Mouse (Mus musculus) testis, adult 2 months (tissue): ENCODE data around the gene Srp14.

ENCODE experiments used
- CTCF ChIP-seq: fragments of 200-500 bp; IDR thresholded peaks from 2 replicates; pipeline ENCODE4 v1.5.1; 2012; ENCODE audit warnings: low read depth, mild to moderate bottlenecking, inconsistent platforms, low read length, moderate library complexity; ENCODE audit not compliant: control insufficient read depth, insufficient read depth, insufficient replicate concordance
- POLR2A ChIP-seq: fragments of 200-500 bp; IDR thresholded peaks from 2 replicates; pipeline ENCODE4 v1.6.1; 2012; ENCODE audit warnings: low read depth, mild to moderate bottlenecking, inconsistent platforms, low read length, moderate library complexity; ENCODE audit not compliant: control insufficient read depth

DNA sequence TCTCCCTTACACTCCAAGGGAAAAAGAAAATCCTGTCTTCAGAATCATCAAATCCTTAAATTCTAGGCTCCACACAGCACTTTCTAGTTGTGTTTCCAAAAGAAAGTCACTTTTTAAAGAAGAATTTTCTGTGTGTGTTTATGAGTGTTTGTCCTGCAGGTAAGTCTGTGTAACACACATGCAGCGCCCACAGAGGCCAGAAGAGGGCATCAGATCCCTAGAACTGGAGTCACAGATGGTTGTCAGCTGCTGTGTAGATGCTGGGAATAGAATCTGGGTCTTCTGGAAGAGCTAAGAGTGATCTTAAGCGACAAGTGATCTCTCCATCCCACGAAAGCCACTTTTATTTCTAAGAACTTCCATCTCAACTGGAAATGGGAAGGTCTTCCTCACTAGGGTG lies 8.3 kb upstream of the Srp14 start:
- TF ChIP-seq CTCF, result peak; percentile 31; the same call in 1 of the 2 replicates
- no peak for TF ChIP-seq POLR2A
